Comparison of ENCODE assay signal across 31 mouse cellular contexts in genomic region chr1:125284693-125285092, GRCm38 (mm10).
"Had no signal": no experiment of that assay in that cellular context is flagged by ENCODE, and none has a peak within 500 bp of the region (broad histone marks: within the 10 kb centered on the region; RNA-seq: fewer than 3 reads in every experiment).

No protein-coding gene starts in this region.

- DNase-seq: left cerebral cortex, postnatal 4 days; liver; liver, embryonic 13.5 days; liver, postnatal 0 days; lung, adult 18-20 months; lung, adult 2 months; lung, postnatal 10 days; lung, postnatal 14 days; lung, postnatal 36 days; lung, postnatal 4 days; midbrain, embryonic 14.5 days had no signal

- H3K4me2 ChIP-seq: limb, embryonic 12.5 days; limb, embryonic 13.5 days; limb, embryonic 15.5 days; liver, embryonic 11.5 days; liver, embryonic 12.5 days; liver, embryonic 13.5 days; liver, embryonic 15.5 days; lung, embryonic 14.5 days; lung, embryonic 15.5 days; midbrain, embryonic 11.5 days; midbrain, embryonic 12.5 days; midbrain, embryonic 13.5 days; midbrain, embryonic 15.5 days had no signal

- H3K4me3 ChIP-seq: limb, embryonic 10.5 days; limb, embryonic 12.5 days; limb, embryonic 13.5 days; limb, embryonic 15.5 days; liver, embryonic 12.5 days; liver, embryonic 13.5 days; liver, embryonic 15.5 days; lung, embryonic 15.5 days; megakaryocyte, embryonic 14.5 days; midbrain, embryonic 10.5 days; midbrain, embryonic 12.5 days; midbrain, embryonic 13.5 days; midbrain, embryonic 15.5 days; myocyte had no signal

- H3K36me3 ChIP-seq: limb, embryonic 10.5 days; limb, embryonic 12.5 days; limb, embryonic 13.5 days; limb, embryonic 15.5 days; liver, embryonic 12.5 days; liver, embryonic 13.5 days; liver, embryonic 15.5 days; lung, embryonic 15.5 days; midbrain, embryonic 10.5 days; midbrain, embryonic 12.5 days; midbrain, embryonic 13.5 days; midbrain, embryonic 15.5 days had no signal

- H3K4me1 ChIP-seq: limb, embryonic 10.5 days; limb, embryonic 12.5 days; limb, embryonic 13.5 days; limb, embryonic 15.5 days; liver, embryonic 12.5 days; liver, embryonic 13.5 days; liver, embryonic 15.5 days; lung, embryonic 15.5 days; megakaryocyte, embryonic 14.5 days; midbrain, embryonic 10.5 days; midbrain, embryonic 12.5 days; midbrain, embryonic 13.5 days; midbrain, embryonic 15.5 days had no signal

- H3K27ac ChIP-seq: limb, embryonic 10.5 days; limb, embryonic 12.5 days; limb, embryonic 13.5 days; limb, embryonic 15.5 days; liver, embryonic 12.5 days; liver, embryonic 13.5 days; liver, embryonic 14.5 days; liver, embryonic 15.5 days; lung, embryonic 15.5 days; macrophage; midbrain, embryonic 10.5 days; midbrain, embryonic 12.5 days; midbrain, embryonic 13.5 days; midbrain, embryonic 15.5 days had no signal

- H3K27me3 ChIP-seq: limb, embryonic 12.5 days; limb, embryonic 13.5 days; limb, embryonic 15.5 days; liver, embryonic 12.5 days; liver, embryonic 13.5 days; liver, embryonic 15.5 days; lung, embryonic 15.5 days; megakaryocyte, embryonic 14.5 days; midbrain, embryonic 12.5 days; midbrain, embryonic 13.5 days; midbrain, embryonic 15.5 days had no signal

- H3K9ac ChIP-seq: limb, embryonic 12.5 days; limb, embryonic 13.5 days; limb, embryonic 15.5 days; liver, embryonic 12.5 days; liver, embryonic 13.5 days; liver, embryonic 14.5 days; liver, embryonic 15.5 days; liver, postnatal 0 days; lung, embryonic 14.5 days; lung, embryonic 15.5 days; midbrain, embryonic 12.5 days; midbrain, embryonic 13.5 days; midbrain, embryonic 15.5 days had no signal

- H3K9me3 ChIP-seq: limb, embryonic 10.5 days; limb, embryonic 12.5 days; limb, embryonic 15.5 days; liver, embryonic 12.5 days; liver, embryonic 13.5 days; liver, embryonic 15.5 days; lung, embryonic 15.5 days; midbrain, embryonic 10.5 days; midbrain, embryonic 13.5 days; midbrain, embryonic 15.5 days had no signal

- ATAC-seq: liver, embryonic 12.5 days; liver, postnatal 0 days; lung, postnatal 0 days; midbrain, embryonic 13.5 days; midbrain, embryonic 15.5 days; midbrain, embryonic 16.5 days had no signal
